Mouse (Mus musculus): ENCODE measurements around the gene Gpr22. TPM values are rescaled to one million over a fixed set of nuclear protein-coding genes. Genes with fewer than 3 reads are reported as not detected.

Gpr22 gene
- 26.5 and 33.1 TPM in 2 replicates for polyA plus RNA-seq (2012; rRNA removed)

DNA sequence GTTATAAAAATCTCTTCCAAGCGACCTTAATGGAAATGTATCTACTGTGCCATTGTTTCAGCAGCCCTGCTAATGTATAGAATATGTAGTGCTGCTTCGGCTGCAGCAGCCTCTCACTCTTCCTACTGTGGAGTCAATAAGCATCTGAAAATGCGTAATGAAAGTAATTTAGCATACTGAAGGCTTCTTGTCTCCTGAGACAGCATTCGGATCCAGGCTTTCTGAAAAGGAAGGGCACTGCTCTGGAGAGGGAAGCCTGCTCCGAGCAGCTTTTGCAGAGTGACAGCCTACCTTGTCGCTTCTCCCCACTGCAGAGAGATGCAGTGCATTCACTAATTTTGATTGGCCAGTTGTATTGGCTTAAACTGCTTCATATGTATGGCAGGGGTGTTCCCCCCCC, at the start of gene Gpr22:
Gene Gpr22 (minus strand): TSS at position 348 of the 400 bp plus-strand sequence.
- TF ChIP-seq CTCF (IDR thresholded peaks at IDR 0.05; ENCODE audit: extremely low read depth, insufficient read depth, low read length), result no peak
- TF ChIP-seq POLR2A (IDR thresholded peaks at IDR 0.05; ENCODE audit: extremely low read depth, insufficient read depth, low read length), result peak; percentile 99
- Histone ChIP-seq H3K27ac (ENCODE audit: insufficient read depth, low read length) (peak within 1 kb of the TSS; percentile 74), H3K4me3 (ENCODE audit: insufficient read depth, low read length) (peak within 1 kb of the TSS; percentile 35), H3K4me1 (ENCODE audit: control insufficient read depth, insufficient read depth, low read length) (peaks cover 2% of the 10 kb centered on the region; the same call in 1 of the 2 replicates)

DNA sequence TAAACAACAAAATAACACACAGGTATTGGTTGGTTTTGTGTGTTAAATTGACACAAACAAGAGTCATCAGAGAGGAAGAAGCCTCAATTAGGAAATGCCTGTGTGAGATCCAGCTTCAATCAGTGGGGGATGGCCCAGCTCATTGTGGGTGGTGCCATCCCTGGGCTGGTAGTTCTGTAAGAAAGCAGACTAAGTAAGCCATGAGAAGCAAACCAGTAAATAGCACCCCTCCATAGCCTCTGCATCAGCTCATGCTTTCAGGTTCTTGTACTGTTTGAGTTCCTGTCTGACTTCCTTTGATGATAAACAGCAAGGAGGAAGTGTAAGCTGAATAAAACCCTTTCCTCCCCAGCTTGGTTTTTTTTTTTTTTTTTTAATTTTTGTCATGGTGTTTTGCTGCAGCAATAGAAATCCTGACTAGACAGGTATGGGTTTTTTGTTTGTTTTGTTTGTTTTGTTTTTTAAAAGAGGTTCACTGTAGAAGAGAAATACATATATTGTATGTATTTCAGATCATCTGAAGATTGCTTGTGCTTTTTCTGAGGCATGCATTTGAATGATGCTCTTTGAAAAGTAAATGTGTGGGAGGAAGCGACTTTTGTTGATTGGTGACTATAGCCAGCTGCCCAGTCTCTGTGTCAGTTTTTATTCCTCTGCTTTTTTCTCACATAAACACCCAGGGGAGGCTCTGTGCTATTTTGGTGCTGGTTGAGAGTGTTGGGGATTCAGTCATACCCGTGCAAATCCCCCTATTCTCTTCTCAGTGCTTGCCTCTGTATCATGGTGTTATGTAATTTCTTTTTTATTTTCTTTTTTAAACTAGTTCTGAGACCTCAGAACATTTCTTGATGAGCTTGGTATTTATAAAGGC, 42.4 kb upstream of the Gpr22 start:
- TF ChIP-seq POLR2A (IDR thresholded peaks at IDR 0.05; ENCODE audit: extremely low read depth, insufficient read depth, low read length), result no peak
- no peak for TF ChIP-seq CTCF (IDR thresholded peaks at IDR 0.05; ENCODE audit: extremely low read depth, insufficient read depth, low read length)
- peaks cover 2% of the 10 kb centered on the region for H3K4me1 ChIP-seq (ENCODE audit: control insufficient read depth, insufficient read depth, low read length)
- H3K27ac ChIP-seq (ENCODE audit: insufficient read depth, low read length), result peak overlapping the region; percentile 94
- H3K4me3 ChIP-seq (ENCODE audit: insufficient read depth, low read length), result no peak overlapping the region

GRCm38 (mm10) chr12:31754465-31754864, 40.7 kb upstream of the Gpr22 start:
- no peak overlapping the region for H3K27ac ChIP-seq (ENCODE audit: insufficient read depth, low read length)
- TF ChIP-seq POLR2A (IDR thresholded peaks at IDR 0.05; ENCODE audit: extremely low read depth, insufficient read depth, low read length) (no peak), CTCF (IDR thresholded peaks at IDR 0.05; ENCODE audit: extremely low read depth, insufficient read depth, low read length) (no peak)
- H3K4me1 ChIP-seq (ENCODE audit: control insufficient read depth, insufficient read depth, low read length), result peaks cover 2% of the 10 kb centered on the region
- no peak overlapping the region for H3K4me3 ChIP-seq (ENCODE audit: insufficient read depth, low read length)

DNA sequence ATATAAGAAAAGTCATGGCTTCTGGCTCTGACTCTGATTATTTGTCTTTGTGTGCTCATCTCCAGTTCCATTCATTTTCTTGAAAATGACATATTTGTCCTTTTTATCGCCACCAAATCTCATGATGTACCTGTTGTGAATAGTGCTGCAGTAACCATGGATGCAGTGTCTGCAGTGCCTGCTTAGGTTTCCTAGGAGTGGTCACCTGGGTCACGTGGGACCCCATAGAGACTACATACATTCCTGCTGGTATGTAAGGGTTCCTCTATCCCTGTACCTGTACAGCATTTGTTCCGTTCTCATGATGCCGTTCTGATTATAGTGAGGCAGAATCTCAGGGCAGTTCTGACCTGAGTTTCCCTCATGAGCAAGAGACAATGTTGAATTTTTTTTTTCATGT, 36.1 kb upstream of the Gpr22 start:
- no peaks in the 10 kb centered on the region for H3K4me1 ChIP-seq (ENCODE audit: control insufficient read depth, insufficient read depth, low read length)
- H3K27ac ChIP-seq (ENCODE audit: insufficient read depth, low read length), result no peak overlapping the region
- H3K4me3 ChIP-seq (ENCODE audit: insufficient read depth, low read length), result no peak overlapping the region
- no peak for TF ChIP-seq CTCF (IDR thresholded peaks at IDR 0.05; ENCODE audit: extremely low read depth, insufficient read depth, low read length)

DNA sequence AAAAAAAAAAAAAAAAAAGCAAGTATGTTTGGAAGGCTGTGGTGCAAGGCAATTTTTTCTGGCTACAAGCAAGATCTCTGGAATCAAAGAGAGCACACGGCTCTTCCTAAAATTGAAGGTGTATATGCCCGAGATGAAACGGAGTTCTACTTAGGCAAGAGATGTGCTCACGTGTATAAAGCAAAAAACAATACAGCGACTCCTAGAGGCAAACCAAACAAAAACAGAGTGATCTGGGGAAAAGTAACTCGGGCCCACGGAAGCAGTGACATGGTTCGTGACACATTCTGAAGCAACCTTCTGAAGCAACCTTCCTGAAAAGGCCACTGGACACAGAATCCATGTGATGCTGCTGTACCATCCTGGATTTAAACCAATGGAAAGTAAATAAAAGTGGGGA, 33.6 kb upstream of the Gpr22 start:
- Histone ChIP-seq H3K27ac (ENCODE audit: insufficient read depth, low read length) (no peak overlapping the region), H3K4me1 (ENCODE audit: control insufficient read depth, insufficient read depth, low read length) (no peaks in the 10 kb centered on the region), H3K4me3 (ENCODE audit: insufficient read depth, low read length) (no peak overlapping the region)
- TF ChIP-seq POLR2A (IDR thresholded peaks at IDR 0.05; ENCODE audit: extremely low read depth, insufficient read depth, low read length) (no peak), CTCF (IDR thresholded peaks at IDR 0.05; ENCODE audit: extremely low read depth, insufficient read depth, low read length) (no peak)

DNA sequence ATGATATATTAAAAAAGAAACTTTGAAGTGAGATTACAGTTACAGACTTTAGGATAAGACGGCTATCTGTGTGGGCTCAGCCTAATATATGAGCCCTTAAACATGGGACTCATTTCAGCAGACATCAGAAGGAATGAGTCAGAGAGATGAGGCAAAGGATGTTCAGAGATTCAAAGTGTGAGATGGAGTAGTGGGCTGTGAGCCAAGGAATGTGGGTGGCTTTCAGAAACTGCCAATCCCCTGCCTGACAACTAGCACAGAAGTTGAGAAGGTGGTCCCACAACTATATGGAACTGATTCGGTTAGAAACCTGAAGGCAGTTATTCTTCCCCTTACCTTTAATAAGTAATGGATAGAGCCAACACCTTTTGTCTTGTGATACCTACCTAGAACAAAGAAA, 20.9 kb upstream of the Gpr22 start:
- Histone ChIP-seq H3K4me1 (ENCODE audit: control insufficient read depth, insufficient read depth, low read length) (no peaks in the 10 kb centered on the region; the same call in 1 of the 2 replicates), H3K4me3 (ENCODE audit: insufficient read depth, low read length) (no peak overlapping the region), H3K27ac (ENCODE audit: insufficient read depth, low read length) (no peak overlapping the region)
- no peak for TF ChIP-seq CTCF (IDR thresholded peaks at IDR 0.05; ENCODE audit: extremely low read depth, insufficient read depth, low read length)
- TF ChIP-seq POLR2A (IDR thresholded peaks at IDR 0.05; ENCODE audit: extremely low read depth, insufficient read depth, low read length), result no peak

- Histone ChIP-seq H3K4me1 (ENCODE audit: control insufficient read depth, insufficient read depth, low read length) (no peaks in the 10 kb centered on the region; the same call in 1 of the 2 replicates), H3K4me3 (ENCODE audit: insufficient read depth, low read length) (no peak overlapping the region), H3K27ac (ENCODE audit: insufficient read depth, low read length) (no peak overlapping the region)
- TF ChIP-seq POLR2A (IDR thresholded peaks at IDR 0.05; ENCODE audit: extremely low read depth, insufficient read depth, low read length) (no peak), CTCF (IDR thresholded peaks at IDR 0.05; ENCODE audit: extremely low read depth, insufficient read depth, low read length) (no peak)
These were observed 16.4 kb upstream of the Gpr22 start for GRCm38 (mm10) chr12:31730126-31730525.

GRCm38 (mm10) chr12:31726707-31727106, 13.0 kb upstream of the Gpr22 start:
- H3K4me3 ChIP-seq (ENCODE audit: insufficient read depth, low read length), result no peak overlapping the region
- H3K27ac ChIP-seq (ENCODE audit: insufficient read depth, low read length), result no peak overlapping the region
- H3K4me1 ChIP-seq (ENCODE audit: control insufficient read depth, insufficient read depth, low read length), result no peaks in the 10 kb centered on the region; the same call in 1 of the 2 replicates
- no peak for TF ChIP-seq POLR2A (IDR thresholded peaks at IDR 0.05; ENCODE audit: extremely low read depth, insufficient read depth, low read length)

DNA sequence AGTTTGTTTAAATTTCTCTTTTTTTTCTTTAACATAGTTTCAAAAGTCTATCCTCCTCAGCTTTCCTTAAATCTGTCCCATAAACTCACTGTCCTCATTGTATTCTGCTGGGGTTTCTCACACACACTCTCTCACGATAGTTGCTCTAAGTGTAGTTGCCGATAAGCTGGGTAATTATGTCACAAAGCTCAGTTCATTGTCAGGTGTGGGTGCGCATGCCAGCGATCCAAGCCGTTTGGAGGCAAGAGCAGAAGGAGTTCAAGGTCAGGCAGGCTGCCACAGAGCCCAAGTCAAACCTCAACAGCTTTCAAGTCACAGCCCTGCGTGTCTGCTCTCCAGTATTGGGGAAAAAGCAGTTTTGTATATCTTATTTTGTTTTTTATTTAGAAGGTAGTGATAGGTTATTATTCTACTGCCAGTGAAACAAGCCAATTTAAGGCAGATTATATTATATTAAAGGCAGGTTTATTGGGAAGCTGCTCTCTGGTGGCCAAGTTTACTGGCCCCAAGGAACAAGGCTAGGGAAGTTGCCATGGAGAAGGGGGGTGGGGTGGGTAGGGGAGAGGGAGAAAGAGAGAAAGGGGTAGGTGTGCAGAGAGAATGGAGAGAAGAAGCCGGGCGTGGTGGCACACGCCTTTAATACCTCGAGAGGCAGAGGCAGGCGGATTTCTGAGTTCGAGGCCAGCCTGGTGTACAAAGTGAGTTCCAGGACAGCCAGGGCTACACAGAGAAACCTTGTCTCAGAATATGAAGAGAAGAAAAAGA, 11.9 kb upstream of the Gpr22 start:
- no peak for TF ChIP-seq POLR2A (IDR thresholded peaks at IDR 0.05; ENCODE audit: extremely low read depth, insufficient read depth, low read length)
- no peak for TF ChIP-seq CTCF (IDR thresholded peaks at IDR 0.05; ENCODE audit: extremely low read depth, insufficient read depth, low read length)
- H3K4me3 ChIP-seq (ENCODE audit: insufficient read depth, low read length), result no peak overlapping the region

More for the DNA sequence above, 11.9 kb upstream of the Gpr22 start:
- H3K27ac ChIP-seq (ENCODE audit: insufficient read depth, low read length), result no peak overlapping the region
- H3K4me1 ChIP-seq (ENCODE audit: control insufficient read depth, insufficient read depth, low read length), result no peaks in the 10 kb centered on the region; the same call in 1 of the 2 replicates
